Mouse (Mus musculus) kidney, postnatal 0 days (tissue): ENCODE results near the gene Tmem176b. TPM values are rescaled to one million over a fixed set of nuclear protein-coding genes. Genes with fewer than 3 reads are reported as not detected.

Experiments used
- ATAC-seq: fragments of 200-750 bp; cut with Nextera tagmentation; replicated peaks from 2 replicates; pipeline ENCODE4 v1.8.0; 2017; ENCODE audit warnings: low read depth, moderate number of reproducible peaks, moderate TSS enrichment, moderate library complexity; ENCODE audit not compliant: low FRiP score
- DNase-seq: peaks from one replicate; pipeline ENCODE4 v3.0.0-alpha.2; 2016; ENCODE audit warnings: low spot score
- H3K27ac ChIP-seq: fragments of 300-500 bp; sonication (generic); 2 replicates; pipeline ENCODE4 v1.5.1; 2014; ENCODE audit warnings: mild to moderate bottlenecking
- H3K27me3 ChIP-seq: fragments of 300-500 bp; sonication (generic); 2 replicates; pipeline ENCODE4 v1.6.1; 2014; ENCODE audit warnings: low read length, mixed read lengths; ENCODE audit not compliant: insufficient read depth
- H3K36me3 ChIP-seq: fragments of 300-500 bp; sonication (generic); 2 replicates; pipeline ENCODE4 v1.6.1; 2014; ENCODE audit warnings: low read length, mixed read lengths; ENCODE audit not compliant: insufficient read depth
- H3K4me1 ChIP-seq: fragments of 300-500 bp; sonication (generic); replicated peaks from 2 replicates; pipeline ENCODE4 v1.6.1; 2014; ENCODE audit warnings: antibody characterized with exemption, low read length, mixed read lengths; ENCODE audit not compliant: insufficient read depth
- H3K4me2 ChIP-seq: fragments of 300-500 bp; sonication (generic); 2 replicates; pipeline ENCODE4 v1.6.1; 2014; ENCODE audit warnings: mild to moderate bottlenecking, low read length, moderate library complexity, mixed read lengths
- H3K4me3 ChIP-seq: fragments of 300-500 bp; sonication (generic); replicated peaks from 2 replicates; pipeline ENCODE4 v1.5.1; 2014; ENCODE audit warnings: low read depth, low read length
- H3K9ac ChIP-seq: fragments of 300-500 bp; sonication (generic); 2 replicates; pipeline ENCODE4 v1.6.1; 2014; ENCODE audit warnings: low read depth, low read length
- H3K9me3 ChIP-seq: fragments of 300-500 bp; sonication (generic); replicated peaks from 2 replicates; pipeline ENCODE4 v1.6.1; 2016; ENCODE audit warnings: low read length, inconsistent platforms, mixed read lengths
- CTCF ChIP-seq: IDR thresholded peaks from 2 replicates; pipeline ENCODE4 v1.5.1; 2016; ENCODE audit warnings: antibody characterized with exemption, low read depth, mild to moderate bottlenecking, moderate library complexity
- WGBS: fragments of 180-500 bp; shearing (Covaris S2); extraction: QIAGEN DNeasy Blood & Tissue Kit; methylation state at CpG from one replicate; pipeline ENCODE4 v1.1.7; 2014; 5-methylcytosine and 5-hydroxymethylcytosine counted together
- polyA plus RNA-seq: library from polyadenylated mRNA; unstranded; fragments of >200 nt; fragmentation: Nextera tagmentation; extraction: Ambion mirVana; gene quantifications from 2 replicates; pipeline ENCODE4 v1.2.1, GENCODE M21; 2015

The Tmem176b gene
- polyA plus RNA-seq, result 669 and 685 TPM in 2 replicates

GRCm38 (mm10) chr6:48840973-48841625, at the start of gene Tmem176b:
Gene Tmem176b (minus strand): TSS chr6:48841496.
- TF ChIP-seq CTCF, result no peak
- WGBS, result 2% methylated on average over 6 of the region's 6 CpGs
- H3K9ac ChIP-seq, result peak within 1 kb of the TSS; percentile 61
- peak; percentile 93 for ATAC-seq
- H3K36me3 ChIP-seq, result peaks cover 39% of the 10 kb centered on the region
- H3K27me3 ChIP-seq, result no peaks in the 10 kb centered on the region
- DNase-seq, result peak; percentile 97
- no peaks in the 10 kb centered on the region for H3K9me3 ChIP-seq
- H3K27ac ChIP-seq, result peak within 1 kb of the TSS; percentile 92
- H3K4me3 ChIP-seq, result peak within 1 kb of the TSS; percentile 47
- peak within 1 kb of the TSS; percentile 85 for H3K4me2 ChIP-seq
- H3K4me1 ChIP-seq, result peaks cover 28% of the 10 kb centered on the region

- Histone ChIP-seq H3K4me1 (no peaks in the 10 kb centered on the region; the same call in 1 of the 2 replicates), H3K4me2 (no peak overlapping the region), H3K27me3 (no peaks in the 10 kb centered on the region), H3K9ac (no peak overlapping the region), H3K4me3 (no peak overlapping the region), H3K36me3 (no peaks in the 10 kb centered on the region), H3K27ac (no peak overlapping the region), H3K9me3 (no peaks in the 10 kb centered on the region)
- WGBS, result 46% methylated on average over 5 of the region's 5 CpGs
- ATAC-seq (no peak), DNase-seq (no peak)
- TF ChIP-seq CTCF, result no peak
These were observed 35.3 kb upstream of the Tmem176b start for GRCm38 (mm10) chr6:48876510-48877135.

GRCm38 (mm10) chr6:48875515-48875914, 34.2 kb upstream of the Tmem176b start:
- peak; percentile 52; the same call in 1 of the 2 replicates for ATAC-seq
- WGBS, result 75% methylated on average over 6 of the region's 6 CpGs

GRCm38 (mm10) chr6:48874576-48874975, 33.3 kb upstream of the Tmem176b start:
- WGBS, result 80% methylated on average over 4 of the region's 4 CpGs
- no peaks in the 10 kb centered on the region for H3K9me3 ChIP-seq
- no peak for DNase-seq
- no peaks in the 10 kb centered on the region for H3K36me3 ChIP-seq
- H3K27me3 ChIP-seq, result no peaks in the 10 kb centered on the region
- H3K4me3 ChIP-seq, result no peak overlapping the region
- no peak overlapping the region for H3K27ac ChIP-seq
- no peak for TF ChIP-seq CTCF
- ATAC-seq, result no peak; the same call in 1 of the 2 replicates
- no peaks in the 10 kb centered on the region; the same call in 1 of the 2 replicates for H3K4me1 ChIP-seq
- no peak overlapping the region for H3K4me2 ChIP-seq
- H3K9ac ChIP-seq, result no peak overlapping the region

More at GRCm38 (mm10) chr6:48875515-48875914, 34.2 kb upstream of the Tmem176b start:
- Histone ChIP-seq H3K27me3 (no peaks in the 10 kb centered on the region), H3K4me1 (no peaks in the 10 kb centered on the region; the same call in 1 of the 2 replicates), H3K9me3 (no peaks in the 10 kb centered on the region), H3K27ac (no peak overlapping the region), H3K4me2 (no peak overlapping the region), H3K4me3 (no peak overlapping the region), H3K9ac (no peak overlapping the region), H3K36me3 (no peaks in the 10 kb centered on the region)
- DNase-seq, result no peak
- TF ChIP-seq CTCF, result no peak

GRCm38 (mm10) chr6:48872596-48872995, 31.3 kb upstream of the Tmem176b start, which contains the start of gene Aoc1:
Gene Aoc1 (plus strand): TSS chr6:48872896.
- ATAC-seq, result no peak
- DNase-seq, result no peak

GRCm38 (mm10) chr6:48869774-48870173, 28.5 kb upstream of the Tmem176b start:
- 70% methylated on average over 2 of the region's 2 CpGs for WGBS

More at GRCm38 (mm10) chr6:48872596-48872995, 31.3 kb upstream of the Tmem176b start, which contains the start of gene Aoc1:
- TF ChIP-seq CTCF, result no peak
- WGBS, result 59% methylated on average over 5 of the region's 5 CpGs
- Histone ChIP-seq H3K9me3 (no peaks in the 10 kb centered on the region), H3K9ac (no peak within 1 kb of the TSS), H3K4me1 (no peaks in the 10 kb centered on the region; the same call in 1 of the 2 replicates), H3K27me3 (no peaks in the 10 kb centered on the region), H3K4me2 (no peak within 1 kb of the TSS), H3K27ac (peak within 1 kb of the TSS; percentile 48; the same call in 1 of the 2 replicates), H3K36me3 (no peaks in the 10 kb centered on the region), H3K4me3 (no peak within 1 kb of the TSS)

More at GRCm38 (mm10) chr6:48869774-48870173, 28.5 kb upstream of the Tmem176b start:
- no peak overlapping the region for H3K27ac ChIP-seq
- no peak overlapping the region for H3K9ac ChIP-seq
- no peaks in the 10 kb centered on the region; the same call in 1 of the 2 replicates for H3K4me1 ChIP-seq
- H3K4me2 ChIP-seq, result no peak overlapping the region
- no peak for DNase-seq
- no peak for ATAC-seq
- H3K9me3 ChIP-seq, result no peaks in the 10 kb centered on the region
- no peaks in the 10 kb centered on the region for H3K27me3 ChIP-seq
- no peak overlapping the region for H3K4me3 ChIP-seq
- no peak for TF ChIP-seq CTCF
- H3K36me3 ChIP-seq, result no peaks in the 10 kb centered on the region
